Mouse (Mus musculus) heart, postnatal 10 days (tissue): ENCODE results near the gene Opn5. TPM values are rescaled to one million over a fixed set of nuclear protein-coding genes. Genes with fewer than 3 reads are reported as not detected.

Experiments used
- DNase-seq, 2 experiments: peaks; one replicate each; pipeline ENCODE4 v3.0.0; 2021
- intact Hi-C: fragments of 180-260 bp; cut with DNase I; formaldehyde crosslinking; loops from one replicate; pipeline ENCODE4 v1.15.1; 2025
- total RNA-seq, 2 experiments: library from RNA; stranded (reverse); gene quantifications; 2 replicates each; pipeline ENCODE4 v1.2.3; 2021

The Opn5 gene
- total RNA-seq = not detected

- DNase-seq = no peak
- intact Hi-C loops = loop anchor here (5.0 kb wide), 1 partner anchor 331 kb away; no protein-coding TSS in a partner anchor
Measured at GRCm38 (mm10) chr17:42611295-42611694, at the start of gene Opn5. Gene Opn5, minus strand, starts transcription at chr17:42611395.

- peak; percentile 11 to 46 for DNase-seq
- intact Hi-C loops = loop anchor here (5.0 kb wide), 1 partner anchor 283 kb away; no protein-coding TSS in a partner anchor
Measured at GRCm38 (mm10) chr17:42658634-42659422, 47.6 kb upstream of the Opn5 start.

GRCm38 (mm10) chr17:42643416-42643815 lies 32.2 kb upstream of the Opn5 start:
- intact Hi-C loops = no loop called here
- peak; percentile 64 to 72 for DNase-seq

GRCm38 (mm10) chr17:42630206-42630605 lies 19.0 kb upstream of the Opn5 start:
- intact Hi-C loops = no loop called here
- peak; percentile 39 to 67 for DNase-seq

GRCm38 (mm10) chr17:42613043-42613737 lies 2.0 kb upstream of the Opn5 start:
- peak; percentile 68 to 73 for DNase-seq
- intact Hi-C loops = loop anchor here (1.0 to 5.0 kb wide), 2 partner anchors 169 to 329 kb away; no protein-coding TSS in a partner anchor

- no peak for DNase-seq
- intact Hi-C loops = loop anchor here (10.0 kb wide), 1 partner anchor 1633 kb away; no protein-coding TSS in a partner anchor
Measured at GRCm38 (mm10) chr17:42608270-42608669, 2.9 kb downstream of the Opn5 start.

- intact Hi-C loops = loop anchor here (10.0 kb wide), 1 partner anchor 1628 kb away; no protein-coding TSS in a partner anchor
- peak; percentile 80 to 83 for DNase-seq
Measured at GRCm38 (mm10) chr17:42602829-42603784, 8.1 kb downstream of the Opn5 start.

- DNase-seq = peak; percentile 14 to 28
- intact Hi-C loops = no loop called here
Measured at GRCm38 (mm10) chr17:42586486-42586885, 24.7 kb downstream of the Opn5 start.

GRCm38 (mm10) chr17:42583029-42583331 lies 28.2 kb downstream of the Opn5 start:
- intact Hi-C loops = no loop called here
- DNase-seq = no peak

- intact Hi-C loops = no loop called here
- DNase-seq = no peak
Measured at GRCm38 (mm10) chr17:42582281-42583028, 28.7 kb downstream of the Opn5 start.

- no peak for DNase-seq
- intact Hi-C loops = no loop called here
Measured at GRCm38 (mm10) chr17:42580623-42581022, 30.6 kb downstream of the Opn5 start.

GRCm38 (mm10) chr17:42580196-42580595 lies 31.0 kb downstream of the Opn5 start:
- DNase-seq = no peak
- intact Hi-C loops = no loop called here

- intact Hi-C loops = no loop called here
- peak; percentile 56 to 64 for DNase-seq
Measured at GRCm38 (mm10) chr17:42576671-42577168, 34.5 kb downstream of the Opn5 start.

- DNase-seq = no peak
- intact Hi-C loops = no loop called here
Measured at GRCm38 (mm10) chr17:42573786-42574185, 37.4 kb downstream of the Opn5 start.

- no peak for DNase-seq
- intact Hi-C loops = no loop called here
Measured at GRCm38 (mm10) chr17:42549578-42549977, 61.6 kb downstream of the Opn5 start.

GRCm38 (mm10) chr17:42530147-42530546 lies 81.0 kb downstream of the Opn5 start:
- intact Hi-C loops = no loop called here
- DNase-seq = no peak

- DNase-seq = peak; percentile 20 to 22
- intact Hi-C loops = no loop called here
Measured at GRCm38 (mm10) chr17:42509356-42510262, 101.6 kb downstream of the Opn5 start.
